Mouse (Mus musculus) heart, postnatal 10 days (tissue): ENCODE results near the gene Gm20388. TPM values are rescaled to one million over a fixed set of nuclear protein-coding genes. Genes with fewer than 3 reads are reported as not detected.

Source experiments
- DNase-seq, 2 experiments: peaks; one replicate each; pipeline ENCODE4 v3.0.0; 2021
- intact Hi-C: fragments of 180-260 bp; cut with DNase I; formaldehyde crosslinking; loops from one replicate; pipeline ENCODE4 v1.15.1; 2025
- total RNA-seq, 2 experiments: library from RNA; stranded (reverse); gene quantifications; 2 replicates each; pipeline ENCODE4 v1.2.3; 2021

The Gm20388 gene
- total RNA-seq, 2 experiments from 2014 or later: 2.0 to 2.2 TPM

- intact Hi-C loops: no loop called here
- no peak for DNase-seq
Observed at GRCm38 (mm10) chr8:120412357-120412756, 501.7 kb downstream of the Gm20388 start.

GRCm38 (mm10) chr8:120412911-120413625, 502.4 kb downstream of the Gm20388 start:
- intact Hi-C loops: no loop called here
- no peak for DNase-seq

DNA sequence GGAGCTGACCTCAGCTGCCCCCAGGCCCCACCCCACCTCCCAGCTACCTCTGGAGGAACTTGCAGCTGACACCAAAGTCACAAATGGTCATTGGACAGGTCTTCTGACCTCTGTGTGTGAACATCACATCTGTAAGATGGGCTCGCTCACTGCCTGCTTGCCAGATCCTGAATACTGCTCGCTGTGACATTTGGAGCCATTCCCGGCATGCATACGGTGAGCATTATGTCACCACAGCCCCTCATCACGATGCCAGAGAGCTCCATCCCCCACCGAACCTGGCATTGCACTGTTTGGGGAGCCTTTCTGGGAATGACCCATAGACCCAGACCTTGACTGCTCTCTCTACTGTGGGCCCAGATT, 503.0 kb downstream of the Gm20388 start:
- intact Hi-C loops: no loop called here
- no peak for DNase-seq

DNA sequence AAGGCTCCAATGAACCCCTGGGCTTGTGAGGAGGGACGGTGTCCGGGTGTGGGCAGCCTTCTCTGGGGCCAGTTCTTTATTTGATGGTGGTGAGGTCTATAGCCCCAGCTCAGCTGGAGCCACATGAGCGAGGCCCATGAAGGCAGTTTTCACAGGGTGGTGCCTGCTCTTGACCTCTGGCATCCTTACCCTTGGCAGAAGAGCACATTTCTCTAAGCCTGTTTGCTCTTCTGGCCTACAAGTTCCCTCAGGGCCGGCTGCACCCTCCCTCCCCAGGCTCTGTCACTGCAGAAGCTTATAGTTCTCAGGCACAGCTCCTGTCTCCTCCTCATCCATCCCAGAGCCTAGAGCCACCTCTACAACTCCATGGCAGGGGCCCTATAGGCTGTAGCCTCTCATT, 503.6 kb downstream of the Gm20388 start:
- DNase-seq: no peak
- intact Hi-C loops: no loop called here

DNA sequence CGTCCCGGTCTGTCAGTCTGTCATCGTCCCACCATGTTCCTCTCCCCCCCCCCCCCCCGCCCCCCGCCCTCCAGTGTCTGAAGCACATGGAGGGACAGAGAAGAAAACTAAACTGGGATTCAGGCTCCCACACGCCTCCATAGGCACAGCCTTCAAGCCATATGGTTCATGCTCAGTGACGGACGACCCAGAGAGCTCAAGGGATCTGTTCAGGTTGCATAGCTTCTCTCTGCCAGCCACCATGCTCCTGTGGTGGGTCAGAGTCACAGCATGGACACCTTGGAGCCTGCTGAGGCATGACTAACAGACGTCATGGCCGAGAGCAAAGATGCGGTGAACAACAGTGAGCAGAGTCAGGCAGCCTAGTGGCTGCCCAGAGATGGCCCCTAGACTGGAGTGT, 504.8 kb downstream of the Gm20388 start:
- DNase-seq: no peak
- intact Hi-C loops: loop anchor here (5.0 kb wide), 1 partner anchor 72 kb away; no protein-coding TSS in a partner anchor

GRCm38 (mm10) chr8:120416173-120416521, 505.5 kb downstream of the Gm20388 start:
- DNase-seq: no peak
- intact Hi-C loops: loop anchor here (5.0 kb wide), 1 partner anchor 71 kb away; no protein-coding TSS in a partner anchor

GRCm38 (mm10) chr8:120416522-120417394, 506.1 kb downstream of the Gm20388 start:
- intact Hi-C loops: loop anchor here (5.0 kb wide), 1 partner anchor 71 kb away; no protein-coding TSS in a partner anchor
- peak; percentile 83 to 89 for DNase-seq

- intact Hi-C loops: loop anchor here (5.0 kb wide), 1 partner anchor 69 kb away; no protein-coding TSS in a partner anchor
- no peak for DNase-seq
Observed at GRCm38 (mm10) chr8:120418188-120418587, 507.5 kb downstream of the Gm20388 start.

DNA sequence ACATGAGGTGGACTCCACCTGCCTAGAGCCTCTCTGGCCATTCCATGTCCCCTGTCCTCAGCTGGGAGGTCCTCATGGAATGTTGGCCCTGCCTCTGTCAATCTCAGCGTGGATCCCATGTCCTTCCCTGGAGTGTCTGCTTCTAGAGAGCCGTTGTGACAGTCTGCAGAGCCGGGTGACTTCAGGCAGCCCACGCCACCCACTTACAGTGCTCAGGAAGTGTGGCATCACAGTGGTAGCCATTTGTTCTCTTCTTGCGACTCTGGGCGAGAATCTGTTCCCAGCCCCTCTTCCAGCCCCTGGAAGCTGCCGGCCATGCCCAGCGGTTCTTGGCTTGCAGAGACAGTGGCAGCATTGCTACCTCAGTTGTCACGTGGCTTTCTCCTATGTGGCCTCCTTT, 509.0 kb downstream of the Gm20388 start:
- intact Hi-C loops: loop anchor here (5.0 kb wide), 1 partner anchor 68 kb away; no protein-coding TSS in a partner anchor
- no peak for DNase-seq

GRCm38 (mm10) chr8:120420226-120420625, 509.6 kb downstream of the Gm20388 start:
- DNase-seq: no peak
- intact Hi-C loops: no loop called here

- intact Hi-C loops: no loop called here
- DNase-seq: peak; percentile 54 to 57
Observed at GRCm38 (mm10) chr8:120421638-120422037, 511.0 kb downstream of the Gm20388 start.

DNA sequence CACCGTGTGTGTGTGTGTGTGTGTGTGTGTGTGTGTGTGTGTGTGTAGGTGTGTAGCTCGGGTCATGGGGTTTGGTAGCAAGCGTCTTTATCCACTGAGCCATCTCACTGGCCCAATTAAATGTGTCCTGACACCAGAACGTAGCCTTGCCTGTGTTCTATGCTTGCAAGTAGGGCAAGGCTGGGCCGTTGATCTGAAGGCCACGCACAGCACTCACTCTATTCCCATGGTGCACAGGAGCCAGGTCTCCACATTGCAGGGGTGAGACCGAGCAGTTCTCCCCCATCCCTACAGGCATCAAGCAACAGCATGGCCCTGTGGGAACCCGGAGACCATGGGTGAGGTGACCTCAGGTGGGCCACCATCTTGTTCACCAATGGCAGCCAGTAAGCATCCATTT, 511.6 kb downstream of the Gm20388 start:
- intact Hi-C loops: no loop called here
- DNase-seq: no peak

- no peak for DNase-seq
- intact Hi-C loops: no loop called here
Observed at GRCm38 (mm10) chr8:120423576-120423975, 512.9 kb downstream of the Gm20388 start.

GRCm38 (mm10) chr8:120424829-120425198, 514.2 kb downstream of the Gm20388 start:
- DNase-seq: no peak
- intact Hi-C loops: no loop called here

DNA sequence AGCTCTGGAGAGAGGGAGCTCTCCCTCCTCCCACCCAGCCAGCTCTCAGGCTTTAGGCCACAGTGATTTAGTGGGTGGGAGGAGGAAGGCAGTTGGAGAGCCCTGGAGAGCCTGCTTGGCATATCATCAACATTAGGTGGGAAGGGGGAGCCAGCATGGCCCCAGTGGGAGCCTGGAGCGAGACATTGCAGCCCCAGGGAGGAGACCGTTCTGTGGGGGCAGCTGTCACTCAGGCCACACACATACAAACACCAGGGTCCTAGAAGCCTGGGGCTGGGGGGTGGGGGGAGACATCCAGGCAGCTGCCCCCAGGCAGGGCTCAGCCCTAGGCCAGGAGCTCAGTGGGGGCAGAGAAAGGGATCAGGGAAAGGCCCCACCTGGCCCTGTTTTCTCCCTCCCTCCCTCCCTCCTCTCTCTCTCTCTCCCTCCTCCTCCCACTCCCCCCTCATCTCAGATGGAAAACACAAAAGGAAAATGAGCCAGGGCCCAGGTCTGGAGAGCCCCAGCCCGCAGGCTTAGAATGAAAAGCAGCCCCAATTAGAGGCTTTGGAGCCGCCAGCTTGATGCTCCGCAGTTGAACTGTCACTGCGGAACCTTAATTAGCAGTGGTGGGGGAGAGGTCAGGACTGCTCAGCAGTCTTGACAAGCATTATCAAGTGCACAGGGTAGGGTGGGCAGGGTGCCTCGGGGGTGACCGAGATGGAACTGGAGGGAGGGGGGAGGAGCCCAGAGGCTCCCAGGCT, 514.7 kb downstream of the Gm20388 start:
- DNase-seq: no peak
- intact Hi-C loops: no loop called here

- DNase-seq: no peak
- intact Hi-C loops: no loop called here
Observed at GRCm38 (mm10) chr8:120426105-120426504, 515.5 kb downstream of the Gm20388 start.

GRCm38 (mm10) chr8:120426622-120427385, 516.2 kb downstream of the Gm20388 start:
- peak; percentile 69 to 70 for DNase-seq
- intact Hi-C loops: no loop called here

GRCm38 (mm10) chr8:120428492-120428891, 517.9 kb downstream of the Gm20388 start:
- intact Hi-C loops: no loop called here
- DNase-seq: no peak

DNA sequence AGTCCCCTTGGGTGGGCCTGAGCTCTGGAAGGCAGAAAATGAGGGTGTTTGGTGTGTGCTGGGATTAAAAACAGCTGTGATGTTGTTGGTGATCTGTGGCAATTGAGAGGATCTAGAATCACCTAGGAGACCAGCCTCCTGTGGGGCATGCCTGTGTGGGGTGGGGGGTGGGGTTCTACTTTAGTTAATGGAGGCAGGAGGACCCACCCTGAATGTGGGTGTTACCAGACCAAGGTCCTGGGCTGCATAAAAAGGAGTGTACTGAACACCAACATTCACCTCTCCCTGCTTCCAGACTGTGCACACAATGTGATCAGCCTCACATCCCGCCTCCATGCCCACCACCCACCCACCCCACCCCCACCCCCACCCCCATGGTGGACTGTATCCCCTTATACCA, 518.5 kb downstream of the Gm20388 start:
- intact Hi-C loops: no loop called here
- no peak for DNase-seq

DNA sequence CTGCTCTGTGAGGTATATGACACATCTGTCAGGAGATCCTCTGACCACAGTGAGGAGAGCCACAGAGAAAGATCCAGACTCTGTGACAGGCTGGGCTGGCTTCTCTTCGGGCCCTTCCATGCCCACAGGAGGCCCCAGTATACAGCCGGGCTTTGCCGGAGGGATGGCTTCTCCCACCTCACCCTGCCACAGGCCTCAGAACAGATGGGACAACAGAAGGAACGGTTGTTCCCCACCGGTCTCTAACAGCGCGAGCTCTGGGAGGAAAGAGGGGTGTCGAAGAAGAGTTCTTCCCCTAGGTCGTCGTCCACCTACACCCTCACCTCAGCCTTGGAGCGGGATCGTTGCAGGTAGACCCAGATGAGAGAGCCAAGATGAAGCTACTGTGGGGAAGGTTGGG, 520.4 kb downstream of the Gm20388 start:
- DNase-seq: no peak
- intact Hi-C loops: no loop called here
